Mouse (Mus musculus): ENCODE measurements around the gene Ccm2. TPM values are rescaled to one million over a fixed set of nuclear protein-coding genes. Genes with fewer than 3 reads are reported as not detected.

Gene Ccm2
- polyA plus RNA-seq, 1 experiment from 2014 or later: 94.0 TPM

DNA sequence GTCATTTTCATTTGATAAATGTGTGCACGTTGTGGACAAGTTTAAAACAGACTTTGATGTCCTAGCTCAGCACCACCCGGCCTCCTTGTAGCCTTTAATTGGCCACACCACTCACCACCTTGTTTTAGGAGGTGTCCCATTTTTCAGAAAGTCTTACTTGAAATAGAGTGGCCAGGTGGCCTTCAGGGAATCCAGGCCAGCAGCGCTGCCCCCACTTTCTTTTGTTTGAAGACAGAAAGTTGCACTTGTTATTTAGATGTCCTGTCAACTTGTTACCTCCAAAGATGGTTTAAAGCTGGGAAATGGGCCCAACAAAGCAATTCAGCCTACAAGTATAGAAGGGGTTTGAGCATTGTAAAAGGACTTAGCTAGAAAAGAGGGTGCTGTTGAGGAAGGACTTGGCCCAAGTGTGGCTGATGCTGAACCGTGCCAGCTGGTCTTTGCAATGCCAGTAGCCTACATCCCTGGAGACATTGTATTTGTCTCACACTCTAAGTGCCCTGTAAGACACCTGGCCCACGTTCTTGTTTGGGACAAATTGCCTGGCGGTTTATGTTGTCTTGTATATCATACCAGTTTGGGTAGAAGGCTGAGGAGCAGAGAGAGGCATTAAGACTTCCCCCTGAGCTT, 1.1 kb downstream of the Ccm2 start:
- peak overlapping the region; percentile 87 for H3K9ac ChIP-seq (ENCODE audit: low read length)
- WGBS: 27% methylated on average over 6 of the region's 6 CpGs
- no peak for DNase-seq (ENCODE audit: low spot score)

DNA sequence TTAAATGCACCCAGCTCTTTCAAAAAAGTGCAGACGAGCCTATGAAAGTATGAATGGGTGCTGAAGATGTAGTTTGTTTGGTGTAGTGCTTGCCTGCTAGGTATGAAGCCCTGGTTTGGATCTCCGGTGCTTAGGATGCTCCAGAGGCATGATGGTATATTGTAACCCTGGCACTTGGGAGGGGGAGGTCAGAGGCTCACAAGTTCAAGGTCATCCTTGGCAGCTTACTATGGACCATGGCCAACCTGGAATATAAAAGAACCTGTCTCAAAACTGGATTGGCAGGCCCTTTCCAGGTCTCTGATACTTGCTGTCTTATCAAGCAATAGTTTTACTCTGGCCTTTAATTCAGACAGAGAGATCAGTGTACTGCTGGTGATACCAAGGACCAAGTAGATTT, 3.1 kb downstream of the Ccm2 start:
- DNase-seq (ENCODE audit: low spot score) (no peak), ATAC-seq (no peak)
- 93% methylated on average over 2 of the region's 2 CpGs for WGBS
- H3K9ac ChIP-seq (ENCODE audit: low read length): no peak overlapping the region
- peaks cover 8% of the 10 kb centered on the region for H3K4me1 ChIP-seq (ENCODE audit: control insufficient read depth, insufficient read depth, low read length)
- H3K27me3 ChIP-seq (replicated peaks; ENCODE audit: control insufficient read depth, insufficient read depth, low read length): no peaks in the 10 kb centered on the region
- no peak overlapping the region for H3K4me3 ChIP-seq (ENCODE audit: low read depth, low read length)
- no peaks in the 10 kb centered on the region; the same call in 1 of the 2 replicates for H3K36me3 ChIP-seq (ENCODE audit: control insufficient read depth, insufficient read depth, low read length)
- H3K9me3 ChIP-seq (replicated peaks; ENCODE audit: control insufficient read depth, low read length): no peaks in the 10 kb centered on the region
- no peak overlapping the region for H3K27ac ChIP-seq (ENCODE audit: low read depth, low read length)
- no peak overlapping the region for H3K4me2 ChIP-seq (ENCODE audit: low read length)

More for the DNA sequence above, 1.1 kb downstream of the Ccm2 start:
- Histone ChIP-seq H3K27ac (ENCODE audit: low read depth, low read length) (no peak overlapping the region; the same call in 1 of the 2 replicates), H3K36me3 (ENCODE audit: control insufficient read depth, insufficient read depth, low read length) (no peaks in the 10 kb centered on the region; the same call in 1 of the 2 replicates), H3K27me3 (replicated peaks; ENCODE audit: control insufficient read depth, insufficient read depth, low read length) (no peaks in the 10 kb centered on the region), H3K4me3 (ENCODE audit: low read depth, low read length) (peak overlapping the region; percentile 80), H3K4me2 (ENCODE audit: low read length) (peak overlapping the region; percentile 67), H3K4me1 (ENCODE audit: control insufficient read depth, insufficient read depth, low read length) (peaks cover 8% of the 10 kb centered on the region), H3K9me3 (replicated peaks; ENCODE audit: control insufficient read depth, low read length) (no peaks in the 10 kb centered on the region)
- no peak for ATAC-seq

DNA sequence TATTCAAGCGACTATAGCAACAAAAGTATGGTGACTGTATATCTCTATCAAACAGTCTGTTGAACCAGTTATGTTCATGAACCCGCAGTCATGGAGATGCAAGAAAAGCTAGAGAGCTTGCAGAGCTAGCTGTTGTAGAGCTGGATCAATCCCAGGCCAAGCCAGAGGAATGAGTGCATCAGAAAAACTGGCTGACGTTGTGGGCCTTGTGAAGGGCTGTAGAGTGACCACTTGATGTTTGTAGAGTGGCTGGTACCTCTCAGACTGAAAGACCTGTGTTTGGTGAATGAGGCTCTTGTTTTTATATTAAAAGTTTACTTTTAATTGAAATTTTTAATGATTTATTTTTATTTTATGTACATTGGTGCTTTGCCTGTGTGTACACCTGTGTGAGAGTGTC, 3.5 kb downstream of the Ccm2 start:
- H3K27ac ChIP-seq (ENCODE audit: low read depth, low read length): no peak overlapping the region
- H3K36me3 ChIP-seq (ENCODE audit: control insufficient read depth, insufficient read depth, low read length): no peaks in the 10 kb centered on the region; the same call in 1 of the 2 replicates
- 90% methylated on average over 3 of the region's 3 CpGs for WGBS
- H3K9me3 ChIP-seq (replicated peaks; ENCODE audit: control insufficient read depth, low read length): no peaks in the 10 kb centered on the region
- ATAC-seq (no peak), DNase-seq (ENCODE audit: low spot score) (no peak)
- H3K4me3 ChIP-seq (ENCODE audit: low read depth, low read length): no peak overlapping the region
- H3K4me1 ChIP-seq (ENCODE audit: control insufficient read depth, insufficient read depth, low read length): peaks cover 8% of the 10 kb centered on the region
- no peaks in the 10 kb centered on the region for H3K27me3 ChIP-seq (replicated peaks; ENCODE audit: control insufficient read depth, insufficient read depth, low read length)
- no peak overlapping the region for H3K4me2 ChIP-seq (ENCODE audit: low read length)
- H3K9ac ChIP-seq (ENCODE audit: low read length): no peak overlapping the region

DNA sequence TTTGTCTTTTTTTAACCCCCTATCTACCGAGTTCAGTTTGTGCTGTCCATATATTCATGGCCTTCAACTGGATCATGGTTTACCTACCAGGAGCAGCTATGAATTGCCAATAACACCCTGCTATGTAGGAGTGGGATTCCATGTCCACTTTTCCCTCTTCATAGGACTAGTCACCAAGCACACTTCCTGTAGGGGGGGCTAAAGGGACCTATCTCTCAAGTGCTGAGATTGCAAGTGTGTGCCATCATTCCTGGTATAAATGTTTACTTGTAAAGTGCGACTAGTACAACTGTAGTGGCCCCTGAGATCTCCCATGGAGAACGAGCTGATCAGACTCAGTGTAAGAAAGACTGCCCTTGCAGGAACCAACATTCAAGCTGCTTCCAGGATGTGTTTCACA, 11.5 kb downstream of the Ccm2 start:
- no peaks in the 10 kb centered on the region for H3K27me3 ChIP-seq (replicated peaks; ENCODE audit: control insufficient read depth, insufficient read depth, low read length)
- DNase-seq (ENCODE audit: low spot score): no peak
- H3K4me1 ChIP-seq (ENCODE audit: control insufficient read depth, insufficient read depth, low read length): no peaks in the 10 kb centered on the region
- H3K9ac ChIP-seq (ENCODE audit: low read length): no peak overlapping the region
- no peak overlapping the region for H3K4me2 ChIP-seq (ENCODE audit: low read length)
- peaks cover 7% of the 10 kb centered on the region; the same call in 1 of the 2 replicates for H3K36me3 ChIP-seq (ENCODE audit: control insufficient read depth, insufficient read depth, low read length)
- H3K9me3 ChIP-seq (replicated peaks; ENCODE audit: control insufficient read depth, low read length): no peaks in the 10 kb centered on the region
- WGBS: 91% methylated on average over 3 of the region's 3 CpGs
- H3K4me3 ChIP-seq (ENCODE audit: low read depth, low read length): no peak overlapping the region
- no peak for ATAC-seq
- no peak overlapping the region for H3K27ac ChIP-seq (ENCODE audit: low read depth, low read length)

DNA sequence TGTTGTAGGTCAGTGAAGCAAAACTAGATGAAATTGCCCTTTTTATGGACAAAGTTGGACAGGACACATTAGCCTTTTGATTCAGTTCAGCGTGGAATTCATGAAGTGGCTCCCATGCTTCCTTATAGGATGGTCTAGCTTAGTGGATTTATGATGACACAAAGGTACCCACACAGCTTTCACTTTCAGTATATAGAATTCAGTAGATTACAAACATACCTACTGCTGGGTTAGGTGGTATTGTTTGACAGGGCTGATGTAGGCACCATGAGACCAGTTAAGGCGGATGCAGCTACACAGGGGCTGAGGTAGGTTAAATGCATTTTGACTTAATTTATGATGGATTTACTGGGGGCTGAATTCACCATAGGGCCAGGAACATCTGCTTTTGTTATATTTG, 13.3 kb downstream of the Ccm2 start:
- no peak for DNase-seq (ENCODE audit: low spot score)
- Histone ChIP-seq H3K4me1 (ENCODE audit: control insufficient read depth, insufficient read depth, low read length) (no peaks in the 10 kb centered on the region), H3K9me3 (replicated peaks; ENCODE audit: control insufficient read depth, low read length) (no peaks in the 10 kb centered on the region), H3K4me2 (ENCODE audit: low read length) (no peak overlapping the region), H3K4me3 (ENCODE audit: low read depth, low read length) (no peak overlapping the region), H3K27me3 (replicated peaks; ENCODE audit: control insufficient read depth, insufficient read depth, low read length) (no peaks in the 10 kb centered on the region), H3K36me3 (ENCODE audit: control insufficient read depth, insufficient read depth, low read length) (peaks cover 7% of the 10 kb centered on the region; the same call in 1 of the 2 replicates), H3K27ac (ENCODE audit: low read depth, low read length) (no peak overlapping the region), H3K9ac (ENCODE audit: low read length) (no peak overlapping the region)
- no peak for ATAC-seq
- 89% methylated on average over 2 of the region's 2 CpGs for WGBS

DNA sequence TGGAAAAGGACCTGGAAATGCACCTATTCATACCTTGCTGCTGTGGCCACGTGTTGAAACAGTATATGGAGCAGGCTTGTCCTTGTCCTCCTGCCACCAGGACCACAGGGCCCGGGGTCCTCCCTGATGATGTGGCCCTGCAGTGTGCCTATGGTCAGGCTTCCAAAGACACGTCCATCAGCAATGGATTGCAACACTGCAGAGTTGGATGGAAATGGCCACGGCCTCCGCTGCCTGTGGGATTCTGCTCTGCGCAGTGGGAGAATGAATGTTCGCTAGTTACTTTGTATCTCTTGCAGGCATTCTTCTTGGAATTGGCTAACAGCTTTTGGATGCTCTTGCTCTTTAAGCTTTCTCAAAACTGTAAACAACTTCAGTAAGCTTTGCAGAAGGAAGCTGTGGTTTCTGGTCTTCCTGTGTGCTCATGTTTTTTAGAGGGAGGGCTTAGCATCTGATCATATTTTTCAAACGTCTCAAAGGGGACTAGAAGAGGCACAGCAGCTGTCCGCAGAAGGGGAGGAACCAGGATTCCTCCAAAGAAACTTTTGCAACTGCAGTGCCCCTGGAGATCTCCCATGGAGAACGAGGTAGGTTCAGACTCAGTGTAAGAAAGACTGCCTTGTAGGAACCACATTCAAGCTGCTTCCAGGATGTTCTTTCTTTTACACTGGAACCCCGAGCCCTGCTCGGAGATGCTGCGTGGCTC, 14.1 kb downstream of the Ccm2 start:
- Histone ChIP-seq H3K36me3 (ENCODE audit: control insufficient read depth, insufficient read depth, low read length) (peaks cover 7% of the 10 kb centered on the region; the same call in 1 of the 2 replicates), H3K4me3 (ENCODE audit: low read depth, low read length) (no peak overlapping the region), H3K9me3 (replicated peaks; ENCODE audit: control insufficient read depth, low read length) (no peaks in the 10 kb centered on the region), H3K9ac (ENCODE audit: low read length) (no peak overlapping the region), H3K27ac (ENCODE audit: low read depth, low read length) (no peak overlapping the region), H3K4me1 (ENCODE audit: control insufficient read depth, insufficient read depth, low read length) (no peaks in the 10 kb centered on the region), H3K4me2 (ENCODE audit: low read length) (no peak overlapping the region), H3K27me3 (replicated peaks; ENCODE audit: control insufficient read depth, insufficient read depth, low read length) (no peaks in the 10 kb centered on the region)
- WGBS: 88% methylated on average over 13 of the region's 13 CpGs
- ATAC-seq (no peak), DNase-seq (ENCODE audit: low spot score) (no peak)

DNA sequence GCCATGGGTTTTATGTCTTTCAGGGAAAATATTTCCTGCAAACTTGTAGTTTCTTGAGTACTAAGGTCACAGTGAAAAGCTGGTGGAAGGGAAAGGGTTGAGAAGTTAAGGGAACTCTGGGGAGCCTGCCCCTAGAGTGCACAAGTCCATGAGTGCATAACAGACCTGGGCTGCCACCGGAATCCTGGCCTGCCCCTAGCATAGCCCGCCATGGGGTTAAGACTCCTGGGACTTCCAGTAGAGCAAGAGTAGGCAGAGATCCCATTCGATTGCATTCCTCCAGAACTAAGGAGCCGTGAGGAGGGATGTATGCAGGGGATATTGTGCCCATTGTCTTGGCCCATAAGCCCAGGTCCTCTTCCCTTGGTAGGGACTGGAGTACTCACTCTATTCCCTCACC, 14.8 kb downstream of the Ccm2 start:
- no peak for ATAC-seq
- WGBS: 88% methylated on average over 4 of the region's 4 CpGs
- Histone ChIP-seq H3K9ac (ENCODE audit: low read length) (no peak overlapping the region), H3K4me1 (ENCODE audit: control insufficient read depth, insufficient read depth, low read length) (no peaks in the 10 kb centered on the region), H3K36me3 (ENCODE audit: control insufficient read depth, insufficient read depth, low read length) (peaks cover 7% of the 10 kb centered on the region; the same call in 1 of the 2 replicates), H3K9me3 (replicated peaks; ENCODE audit: control insufficient read depth, low read length) (no peaks in the 10 kb centered on the region), H3K4me2 (ENCODE audit: low read length) (no peak overlapping the region), H3K27me3 (replicated peaks; ENCODE audit: control insufficient read depth, insufficient read depth, low read length) (no peaks in the 10 kb centered on the region), H3K27ac (ENCODE audit: low read depth, low read length) (no peak overlapping the region), H3K4me3 (ENCODE audit: low read depth, low read length) (no peak overlapping the region)
- no peak for DNase-seq (ENCODE audit: low spot score)

DNA sequence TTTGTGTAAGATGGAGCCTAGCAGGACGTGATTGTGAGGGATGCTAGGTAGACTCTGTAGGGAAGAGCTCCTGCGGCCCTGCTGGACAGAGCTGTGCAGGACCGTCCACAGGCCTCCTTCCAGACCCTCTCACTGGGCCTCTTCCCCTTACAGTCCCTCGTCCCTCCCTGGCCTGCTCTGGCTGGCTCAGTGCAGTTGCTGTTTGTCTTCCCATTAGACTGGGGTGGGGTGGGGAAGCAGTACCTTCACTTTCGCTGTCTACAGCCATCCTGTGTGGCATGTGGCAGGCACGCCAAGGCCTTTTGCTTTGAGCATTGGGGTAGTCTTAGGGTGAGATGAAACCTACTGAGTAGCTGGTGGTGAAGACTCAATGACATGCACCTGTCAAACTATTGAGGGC, 15.7 kb downstream of the Ccm2 start:
- Histone ChIP-seq H3K27ac (ENCODE audit: low read depth, low read length) (no peak overlapping the region), H3K27me3 (replicated peaks; ENCODE audit: control insufficient read depth, insufficient read depth, low read length) (no peaks in the 10 kb centered on the region), H3K4me3 (ENCODE audit: low read depth, low read length) (no peak overlapping the region), H3K4me1 (ENCODE audit: control insufficient read depth, insufficient read depth, low read length) (no peaks in the 10 kb centered on the region), H3K4me2 (ENCODE audit: low read length) (no peak overlapping the region), H3K9ac (ENCODE audit: low read length) (no peak overlapping the region), H3K9me3 (replicated peaks; ENCODE audit: control insufficient read depth, low read length) (no peaks in the 10 kb centered on the region), H3K36me3 (ENCODE audit: control insufficient read depth, insufficient read depth, low read length) (no peaks in the 10 kb centered on the region; the same call in 1 of the 2 replicates)
- ATAC-seq (no peak), DNase-seq (ENCODE audit: low spot score) (no peak)
- 86% methylated on average over 6 of the region's 6 CpGs for WGBS

DNA sequence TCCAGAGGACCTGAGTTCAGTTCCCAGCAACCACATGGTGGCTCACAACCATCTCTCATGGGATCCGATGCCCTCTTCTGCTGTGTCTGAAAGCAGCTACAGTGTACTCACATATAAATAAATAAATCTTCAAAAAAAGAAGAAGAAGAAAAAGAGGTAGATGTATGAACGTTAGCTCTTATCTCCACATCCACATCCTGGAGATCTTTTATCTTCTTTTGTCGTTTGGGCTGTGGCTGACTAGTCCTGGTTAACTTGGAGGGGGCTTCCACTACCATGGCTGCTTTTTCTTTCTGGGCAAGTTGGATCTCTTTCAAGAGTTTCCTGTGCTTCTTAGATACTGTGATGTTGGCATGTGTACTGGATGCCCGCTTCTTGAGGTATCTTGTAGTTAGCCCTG, 16.5 kb downstream of the Ccm2 start:
- WGBS: 89% methylated on average over 4 of the region's 4 CpGs

More for the DNA sequence above, 16.5 kb downstream of the Ccm2 start:
- Histone ChIP-seq H3K27ac (ENCODE audit: low read depth, low read length) (no peak overlapping the region), H3K27me3 (replicated peaks; ENCODE audit: control insufficient read depth, insufficient read depth, low read length) (no peaks in the 10 kb centered on the region), H3K9me3 (replicated peaks; ENCODE audit: control insufficient read depth, low read length) (no peaks in the 10 kb centered on the region), H3K4me2 (ENCODE audit: low read length) (no peak overlapping the region), H3K9ac (ENCODE audit: low read length) (no peak overlapping the region), H3K4me3 (ENCODE audit: low read depth, low read length) (no peak overlapping the region), H3K36me3 (ENCODE audit: control insufficient read depth, insufficient read depth, low read length) (no peaks in the 10 kb centered on the region; the same call in 1 of the 2 replicates), H3K4me1 (ENCODE audit: control insufficient read depth, insufficient read depth, low read length) (0 out of 2 replicates have a peak, but pooled peaks cover 3% of the 10 kb centered on the region)
- DNase-seq (ENCODE audit: low spot score) (no peak), ATAC-seq (no peak)

Measured in forebrain, embryonic 14.5 days (tissue).